ENCODE assay signal across 8 mouse cellular contexts in the genomic region with DNA sequence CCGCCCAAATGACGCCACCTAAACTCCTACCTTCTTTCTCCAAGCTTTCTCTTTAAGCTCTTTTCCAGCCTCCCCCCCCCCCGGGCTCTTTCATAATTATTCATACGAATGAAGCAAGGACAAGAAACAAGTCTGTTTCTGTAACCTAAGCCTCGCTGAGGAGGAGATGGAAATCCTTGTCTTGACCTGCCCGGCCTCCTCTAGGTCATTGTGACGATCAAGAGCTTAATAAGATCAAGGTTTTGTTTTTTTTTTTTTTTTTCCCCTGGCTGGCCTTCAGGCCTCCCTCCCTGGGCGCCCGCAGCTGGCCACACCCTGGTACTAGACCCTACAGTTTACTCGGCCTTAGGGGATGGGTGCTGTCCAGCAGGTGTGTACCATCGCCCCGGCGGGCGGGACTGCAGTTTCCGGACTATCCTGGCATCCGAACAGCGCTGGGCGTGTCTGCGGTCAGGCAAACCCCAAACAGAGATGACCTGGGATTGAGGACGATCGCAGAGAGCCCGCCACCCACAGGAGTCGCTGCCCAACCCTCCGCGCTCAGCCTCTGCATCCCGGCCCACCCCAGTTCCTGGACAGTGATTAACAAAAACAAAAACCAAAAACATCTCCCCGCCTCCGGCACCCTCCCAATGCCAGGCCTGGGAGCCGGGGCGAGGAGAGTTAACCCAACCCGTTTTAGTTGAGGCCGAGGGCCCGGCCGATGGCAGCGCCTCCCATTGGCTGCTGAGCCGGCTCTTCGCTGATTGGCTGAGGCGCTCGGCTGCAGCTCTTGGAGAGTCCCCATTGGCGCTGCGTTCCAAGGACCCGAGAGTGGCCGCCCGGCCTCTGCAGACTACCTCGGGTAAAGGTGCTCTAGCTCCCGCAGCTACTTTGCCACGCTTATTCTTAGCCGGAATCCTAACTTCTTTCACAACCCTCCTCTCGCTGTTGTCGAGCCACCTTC. TPM values are rescaled to one million over a fixed set of nuclear protein-coding genes. Genes with fewer than 3 reads are reported as not detected.
A peak's percentile ranks its signal among the peaks of the same experiment; 100 is the strongest.
DNase-seq lines count a peak whose midpoint lies in the region; ATAC-seq and TF ChIP-seq lines count a peak whose summit lies in the region.

Gene Slc25a35, plus strand, starts transcription at position 795 of the 946 bp plus-strand sequence.

- peak; percentile 47; the same call in 1 of the 2 replicates for TF ChIP-seq CTCF in liver, embryonic 14.5 days (IDR thresholded peaks at IDR 0.05; ENCODE audit: low read depth)
- TF ChIP-seq CTCF in stomach, postnatal 0 days (IDR thresholded peaks at IDR 0.05; ENCODE audit: low read depth): peak; percentile 43

- peak within 1 kb of the TSS; percentile 71 for H3K4me3 ChIP-seq in forebrain, embryonic 10.5 days
- peak within 1 kb of the TSS; percentile 62 for H3K4me3 ChIP-seq in heart, embryonic 15.5 days
- peak within 1 kb of the TSS; percentile 69 to 72 for H3K4me3 ChIP-seq in liver, embryonic 14.5 days (ENCODE audit: insufficient read depth in 1 of 2, low read depth in 2 of 2, low read length in 2 of 2)
- peak within 1 kb of the TSS; percentile 38 for H3K4me3 ChIP-seq in neural tube, embryonic 11.5 days (ENCODE audit: low read depth, low read length)
- H3K4me3 ChIP-seq in stomach, postnatal 0 days (ENCODE audit: low read depth, low read length): peak within 1 kb of the TSS; percentile 55

- 0 out of 2 replicates have a peak, but pooled peaks cover 11% of the 10 kb centered on the region for H3K36me3 ChIP-seq in forebrain, embryonic 10.5 days (replicated peaks)
- no peaks in the 10 kb centered on the region for H3K36me3 ChIP-seq in heart, embryonic 15.5 days
- H3K36me3 ChIP-seq in liver, embryonic 14.5 days (replicated peaks; ENCODE audit: control insufficient read depth, insufficient read depth, low read depth): no peaks in the 10 kb centered on the region
- H3K36me3 ChIP-seq in neural tube, embryonic 11.5 days (ENCODE audit: control insufficient read depth, insufficient read depth, low read length): no peaks in the 10 kb centered on the region
- no peaks in the 10 kb centered on the region for H3K36me3 ChIP-seq in stomach, postnatal 0 days (ENCODE audit: control insufficient read depth, insufficient read depth, low read length)

- peak within 1 kb of the TSS; percentile 93 for H3K4me2 ChIP-seq in heart, embryonic 15.5 days
- peak within 1 kb of the TSS; percentile 97 for H3K4me2 ChIP-seq in liver, embryonic 14.5 days (ENCODE audit: low read depth)
- peak within 1 kb of the TSS; percentile 63 for H3K4me2 ChIP-seq in neural tube, embryonic 11.5 days (ENCODE audit: low read depth)
- peak within 1 kb of the TSS; percentile 77 for H3K4me2 ChIP-seq in stomach, postnatal 0 days (replicated peaks; ENCODE audit: low read depth)

- under 1% methylated on average over 50 of the region's 50 CpGs for WGBS in forebrain, embryonic 10.5 days
- 1% methylated on average over 50 of the region's 50 CpGs for WGBS in heart, embryonic 15.5 days
- WGBS in liver, embryonic 14.5 days (ENCODE audit: insufficient replicate concordance): under 1% methylated on average over 50 of the region's 50 CpGs
- under 1% methylated on average over 50 of the region's 50 CpGs for WGBS in neural tube, embryonic 11.5 days
- under 1% methylated on average over 50 of the region's 50 CpGs for WGBS in stomach, postnatal 0 days

- peak within 1 kb of the TSS; percentile 66 for H3K9ac ChIP-seq in heart, embryonic 15.5 days
- H3K9ac ChIP-seq in liver, embryonic 14.5 days (replicated peaks): peak within 1 kb of the TSS; percentile 68
- H3K9ac ChIP-seq in neural tube, embryonic 11.5 days (ENCODE audit: low read length): peak within 1 kb of the TSS; percentile 40
- peak within 1 kb of the TSS; percentile 66 for H3K9ac ChIP-seq in stomach, postnatal 0 days (ENCODE audit: low read length)

- H3K9me3 ChIP-seq in forebrain, embryonic 10.5 days: no peaks in the 10 kb centered on the region
- H3K9me3 ChIP-seq in heart, embryonic 15.5 days (replicated peaks): no peaks in the 10 kb centered on the region
- H3K9me3 ChIP-seq in liver, embryonic 14.5 days (ENCODE audit: control insufficient read depth, low read length): no peaks in the 10 kb centered on the region
- no peaks in the 10 kb centered on the region for H3K9me3 ChIP-seq in neural tube, embryonic 11.5 days (ENCODE audit: control insufficient read depth, low read length)
- H3K9me3 ChIP-seq in stomach, postnatal 0 days (ENCODE audit: control insufficient read depth, low read length): no peaks in the 10 kb centered on the region

- H3K4me1 ChIP-seq in forebrain, embryonic 10.5 days: peaks cover 30% of the 10 kb centered on the region
- peaks cover 34% of the 10 kb centered on the region for H3K4me1 ChIP-seq in heart, embryonic 15.5 days (replicated peaks)
- peaks cover 9 to 13% of the 10 kb centered on the region in 2 experiments for H3K4me1 ChIP-seq in liver, embryonic 14.5 days (replicated peaks; ENCODE audit: control insufficient read depth in 2 of 2, insufficient read depth in 2 of 2, low read length in 1 of 2)
- H3K4me1 ChIP-seq in neural tube, embryonic 11.5 days (ENCODE audit: control insufficient read depth, insufficient read depth, low read length): peaks cover 6% of the 10 kb centered on the region; the same call in 1 of the 2 replicates
- H3K4me1 ChIP-seq in stomach, postnatal 0 days (replicated peaks; ENCODE audit: control insufficient read depth, insufficient read depth): no peaks in the 10 kb centered on the region; the same call in 1 of the 2 replicates

- H3K27ac ChIP-seq in forebrain, embryonic 10.5 days: peak within 1 kb of the TSS; percentile 78
- H3K27ac ChIP-seq in heart, embryonic 15.5 days: peak within 1 kb of the TSS; percentile 8; the same call in 1 of the 2 replicates
- H3K27ac ChIP-seq in liver, embryonic 14.5 days: peak within 1 kb of the TSS; percentile 53
- no peak within 1 kb of the TSS for H3K27ac ChIP-seq in neural tube, embryonic 11.5 days (ENCODE audit: low read depth, low read length)
- peak within 1 kb of the TSS; percentile 46 for H3K27ac ChIP-seq in stomach, postnatal 0 days (replicated peaks)

- DNase-seq in CD8-positive naive resting alpha-beta T cell, adult 2 months (ENCODE audit: low read depth in 2 of 2, low spot score in 2 of 2): peak; percentile 65 to 68
- DNase-seq in c-Kit-positive CD71-negative TER-119-negative erythroid progenitor cells, embryonic 14.5 days (ENCODE audit: low read depth): peak; percentile 79
- DNase-seq in forebrain, embryonic 10.5 days (ENCODE audit: extremely low spot score, low spot score): peak; percentile 90
- DNase-seq in kidney, postnatal 25 days: peak; percentile 94 to 98
- DNase-seq in liver, embryonic 14.5 days (ENCODE audit: low read depth in 3 of 3, low spot score in 3 of 3): peak; percentile 81 to 86 (median 85)
- peak; percentile 91 for DNase-seq in neural tube, embryonic 11.5 days (ENCODE audit: low spot score)
- DNase-seq in stomach, postnatal 0 days (ENCODE audit: low spot score): peak; percentile 93

- peaks cover 26% of the 10 kb centered on the region for H3K27me3 ChIP-seq in forebrain, embryonic 10.5 days (ENCODE audit: poor library complexity, severe bottlenecking)
- H3K27me3 ChIP-seq in heart, embryonic 15.5 days: no peaks in the 10 kb centered on the region
- peaks cover 2% of the 10 kb centered on the region; the same call in 1 of the 2 replicates for H3K27me3 ChIP-seq in liver, embryonic 14.5 days (ENCODE audit: control insufficient read depth, insufficient read depth, low read length)
- no peaks in the 10 kb centered on the region for H3K27me3 ChIP-seq in neural tube, embryonic 11.5 days (ENCODE audit: control insufficient read depth, insufficient read depth, low read length)
- H3K27me3 ChIP-seq in stomach, postnatal 0 days (ENCODE audit: control insufficient read depth, insufficient read depth, low read length): no peaks in the 10 kb centered on the region

- TF ChIP-seq EP300 in liver, embryonic 14.5 days (IDR thresholded peaks at IDR 0.05; ENCODE audit: low read depth): no peak
- no peak for TF ChIP-seq EP300 in stomach, postnatal 0 days (optimal IDR thresholded peaks at IDR 0.05)

- peak; percentile 91 for ATAC-seq in heart, embryonic 15.5 days (replicated peaks; ENCODE audit: insufficient number of reproducible peaks, insufficient read depth, low FRiP score, low read depth)
- ATAC-seq in liver, embryonic 14.5 days (ENCODE audit: insufficient read depth): peak; percentile 97
- ATAC-seq in neural tube, embryonic 11.5 days (ENCODE audit: insufficient read depth, low FRiP score, low TSS enrichment): peak; percentile 94
- peak; percentile 94 for ATAC-seq in stomach, postnatal 0 days (ENCODE audit: low FRiP score, low TSS enrichment)

RNA-seq across cellular contexts. Expression of gene Slc25a35, which starts in this region (rescaled TPM):
- polyA plus RNA-seq in forebrain, embryonic 10.5 days (2016; fragmentation: Nextera tagmentation; extraction: Ambion mirVana): 1.9 and 2.1 TPM in 2 replicates
- 2.0 and 2.2 TPM in 2 replicates for polyA plus RNA-seq in heart, embryonic 15.5 days (2015; fragmentation: Nextera tagmentation; extraction: Ambion mirVana)
- 0.58 and 0.59 TPM in 2 replicates for polyA plus RNA-seq in liver, embryonic 14.5 days (2012; rRNA removed)
- 0.13 and 0.51 TPM in 2 replicates for polyA plus RNA-seq in liver, embryonic 14.5 days (2014; fragmentation: Nextera tagmentation; extraction: Ambion mirVana)
- polyA plus RNA-seq in neural tube, embryonic 11.5 days (2014; fragmentation: Nextera tagmentation; extraction: Ambion mirVana): 1.4 and 2.1 TPM in 2 replicates
- polyA plus RNA-seq in stomach, postnatal 0 days (2015; fragmentation: Nextera tagmentation; extraction: Ambion mirVana): 4.9 and 5.8 TPM in 2 replicates

Comparison
In these comparisons a context has a peak if more than half of its experiments do, and no peak if none do; other contexts are left out.
1. Peak in DNase-seq, ATAC-seq, H3K4me3 ChIP-seq, H3K27ac ChIP-seq, H3K9ac ChIP-seq and H3K4me2 ChIP-seq in liver, embryonic 14.5 days; RNA of the gene not detected or under 1 TPM.